Mouse (Mus musculus) G1E (cell line): Measurements from ENCODE around the gene Dnaaf5.

Experiments used
- CTCF ChIP-seq: IDR thresholded peaks from 2 replicates; pipeline ENCODE4 v1.5.1; 2012; ENCODE audit warnings: low read depth, low read length, inconsistent platforms, mixed read lengths
- TAL1 ChIP-seq: conservative IDR thresholded peaks from 2 replicates; pipeline ENCODE4 v1.6.1; 2012; ENCODE audit warnings: low read depth, low read length, inconsistent platforms, mixed read lengths

GRCm38 (mm10) chr5:139129078-139129477 is 20.9 kb upstream of the Dnaaf5 start:
- TF ChIP-seq CTCF: no peak
- no peak for TF ChIP-seq TAL1
